Mouse (Mus musculus) megakaryocyte, embryonic 14.5 days (primary cell): ENCODE data around the gene Cyp2j5.
"Not testable (repeated sequence)": the region's sequence is repeated elsewhere in the genome, so short reads cannot be mapped to it uniquely, and the experiment has no call there.

Experiments
- FLI1 ChIP-seq: IDR thresholded peaks from 2 replicates; pipeline ENCODE4 v1.6.1; 2012; ENCODE audit warnings: low read length, inconsistent platforms, mixed read lengths
- GATA1 ChIP-seq: IDR thresholded peaks from 3 replicates; pipeline ENCODE4 v1.6.1; 2012; ENCODE audit warnings: mixed read lengths, low read length, inconsistent platforms, borderline replicate concordance

GRCm38 (mm10) chr4:96580351-96580750, 83.6 kb downstream of the Cyp2j5 start:
- not testable (repeated sequence) for TF ChIP-seq GATA1, FLI1
